Mouse (Mus musculus): Measurements from ENCODE around the gene Prkcg.
"Not testable (repeated sequence)": the region's sequence is repeated elsewhere in the genome, so short reads cannot be mapped to it uniquely, and the experiment has no call there.

The Prkcg gene

DNA sequence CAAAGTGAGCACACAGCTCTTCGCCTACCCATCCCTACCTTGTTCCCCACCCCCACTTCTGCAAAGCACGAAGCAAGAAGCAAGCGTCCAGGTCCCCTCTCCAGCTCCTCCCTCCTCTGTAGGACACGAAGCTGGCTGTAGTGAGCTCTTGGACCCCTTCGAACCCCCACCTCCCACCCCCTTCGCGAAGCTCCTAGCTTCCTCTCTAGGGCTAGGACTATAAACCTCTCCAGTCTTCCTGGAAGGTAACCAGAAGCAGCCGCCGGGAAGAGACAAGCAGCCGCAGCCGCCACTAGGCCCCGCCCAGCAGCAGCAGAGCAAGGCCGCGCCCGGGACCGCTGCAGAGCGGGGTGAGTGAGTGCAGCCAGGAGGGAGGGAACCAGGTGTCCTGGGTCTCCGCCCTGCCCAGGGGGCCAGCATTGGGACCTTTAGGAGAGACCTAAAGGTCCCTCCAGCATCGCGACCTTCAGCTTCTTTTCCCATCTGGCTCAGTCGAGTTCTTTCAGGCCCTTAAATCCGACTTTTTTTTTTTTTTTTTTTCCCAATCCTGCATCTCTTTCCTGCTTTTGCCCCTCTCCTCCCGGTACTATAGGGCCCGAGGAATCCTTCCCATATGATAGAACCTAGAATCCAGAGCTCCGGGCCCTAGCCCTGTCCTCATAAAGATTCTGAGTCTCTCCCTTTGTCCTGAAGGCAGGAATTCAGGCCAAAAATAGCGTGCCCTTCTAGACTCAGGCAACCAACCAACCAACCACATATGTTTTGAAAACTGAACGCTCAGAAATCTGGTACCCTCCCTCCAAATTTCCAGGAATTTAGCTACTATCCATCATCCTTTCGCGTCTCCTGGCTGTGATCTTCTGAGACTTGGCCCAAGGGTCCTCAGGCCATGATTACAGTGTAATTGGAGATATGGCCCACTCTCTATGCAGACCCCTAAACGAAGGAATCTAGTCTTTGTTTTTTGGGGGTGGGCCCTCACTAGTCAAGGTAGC, at the start of gene Prkcg, which contains the start of gene Myadm:
Prkcg (plus strand) TSS at position 204 of the 995 bp plus-strand sequence.
Myadm (plus strand) TSS at position 105 of the 995 bp plus-strand sequence.
- DNase-seq (ENCODE audit: low spot score) = peak; percentile 81

DNA sequence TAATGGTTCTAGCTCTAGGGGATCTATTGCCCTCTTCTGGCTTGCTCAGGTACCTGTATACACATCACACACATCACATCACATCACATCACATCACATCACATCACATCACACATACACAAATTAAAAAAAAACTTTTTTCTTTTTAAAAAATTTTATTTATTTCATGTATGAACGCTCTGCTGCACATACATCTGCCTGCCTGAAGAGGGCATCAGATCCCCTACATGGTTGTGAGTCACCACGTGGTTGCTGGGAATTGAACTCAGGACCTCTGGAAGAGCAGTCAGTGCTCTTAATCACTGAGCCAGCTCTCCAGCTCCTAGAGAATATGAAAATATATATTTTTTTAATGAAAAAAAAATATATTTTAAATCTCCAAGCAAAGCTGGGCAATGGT, 49.8 kb upstream of the Prkcg start:
- DNase-seq (ENCODE audit: low spot score) = no peak

DNA sequence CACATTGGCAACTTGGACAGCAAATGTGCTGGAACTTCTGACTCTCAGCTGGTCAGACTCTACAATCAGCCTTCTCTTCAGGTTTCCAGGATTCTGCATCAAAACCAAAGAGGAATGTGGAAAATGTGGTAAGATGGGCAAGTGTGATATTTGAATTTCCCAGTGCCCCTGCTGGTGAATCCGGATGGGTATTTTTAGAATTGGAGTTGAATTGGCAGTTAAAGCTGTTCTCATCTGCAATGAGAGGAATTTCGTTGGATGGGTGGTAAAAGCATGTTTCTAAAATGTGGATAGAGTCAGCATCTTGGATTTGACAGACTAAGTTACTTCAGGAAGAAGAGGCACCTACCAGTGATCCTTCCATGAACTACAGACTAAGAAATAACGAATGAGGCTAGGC, 28.3 kb upstream of the Prkcg start:
- DNase-seq (ENCODE audit: low spot score) = no peak

DNA sequence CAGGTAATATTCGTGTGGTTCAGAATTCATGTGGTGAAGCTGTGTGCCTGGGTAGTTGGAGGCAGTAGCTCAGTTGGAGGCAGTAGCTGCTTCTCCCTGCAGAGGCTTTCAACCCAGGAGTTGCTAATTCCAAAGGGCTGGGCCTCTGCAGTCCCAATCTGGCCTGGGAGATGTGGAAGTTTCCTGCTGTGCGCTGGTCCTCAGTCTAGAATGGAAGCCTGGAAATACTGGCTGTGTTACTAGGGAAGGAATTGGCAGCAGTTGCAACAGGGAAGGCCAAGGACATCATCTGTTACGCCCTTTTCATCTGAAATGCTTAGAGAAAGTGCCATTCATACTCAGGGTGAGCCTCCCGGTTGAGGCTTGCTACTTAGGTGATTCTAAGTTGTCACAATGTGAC, 27.5 kb upstream of the Prkcg start:
- DNase-seq (ENCODE audit: low spot score) = no peak

DNA sequence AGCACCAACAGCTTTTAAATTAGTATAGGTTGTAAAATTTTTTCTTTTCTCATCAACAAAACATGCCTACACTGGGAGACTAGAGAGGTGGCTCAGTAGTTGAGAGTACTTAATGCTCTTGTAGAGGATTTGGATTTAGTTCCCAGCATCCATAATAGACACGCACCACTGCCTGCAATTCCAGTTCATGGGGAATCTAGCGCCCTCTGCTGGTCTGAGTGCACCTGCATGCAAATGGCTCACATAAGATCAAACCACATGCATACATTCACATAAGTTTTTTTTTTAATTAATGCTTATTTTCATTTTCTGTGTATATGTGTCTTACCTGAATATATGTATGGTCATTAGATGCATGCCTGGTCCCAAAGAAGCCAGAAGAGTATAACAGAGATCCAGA, 26.2 kb upstream of the Prkcg start:
- peak; percentile 56 for DNase-seq (ENCODE audit: low spot score)

DNA sequence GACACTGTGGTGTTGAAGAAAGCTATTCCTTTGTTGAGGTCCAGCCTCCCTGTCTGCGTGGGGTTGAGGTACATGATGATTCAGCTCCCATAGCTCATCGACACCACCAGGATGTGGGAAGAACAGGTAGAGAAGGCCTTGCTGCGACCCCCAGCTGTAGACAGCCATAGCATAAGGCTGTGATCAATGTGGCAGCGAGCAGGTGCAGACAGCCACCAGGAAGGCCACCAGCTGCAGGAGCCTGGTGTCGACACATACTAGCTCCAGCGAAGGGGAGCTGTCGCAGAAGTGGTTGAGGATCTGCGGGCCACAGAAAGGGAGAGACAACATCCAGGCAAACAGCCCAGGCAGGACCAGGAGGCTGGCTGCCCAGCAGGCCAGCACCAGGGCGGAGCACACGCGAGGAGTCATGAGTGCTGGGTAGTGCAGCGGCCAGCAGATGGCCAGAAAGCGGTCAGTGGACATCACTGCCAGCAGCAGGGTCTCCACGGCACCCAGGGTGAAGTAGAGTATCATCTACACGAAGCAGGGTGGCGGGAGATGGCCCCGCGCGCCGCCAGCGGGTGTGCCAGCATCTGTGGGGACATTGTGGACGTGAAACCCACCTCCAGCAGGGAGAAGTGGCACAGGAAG, 24.5 kb upstream of the Prkcg start:
- no peak for DNase-seq (ENCODE audit: low spot score)

DNA sequence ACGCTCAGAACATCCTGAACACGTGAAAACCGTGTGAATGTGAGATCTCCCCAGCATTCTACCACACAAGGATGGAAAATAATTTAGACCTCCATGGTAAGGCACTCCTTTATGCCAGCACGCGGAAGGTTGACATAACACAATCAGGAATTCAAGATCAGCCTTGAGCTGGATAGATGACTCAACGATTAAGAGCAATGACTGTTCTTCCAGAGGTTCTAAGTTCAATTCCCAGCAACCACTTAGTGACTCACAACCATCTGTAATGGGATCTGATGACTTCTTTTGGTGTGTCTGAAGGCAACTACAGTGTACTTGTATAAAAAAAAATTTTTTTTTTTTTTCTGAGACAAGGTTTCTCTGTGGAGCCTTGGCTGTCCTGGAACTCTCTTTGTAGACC, 23.7 kb upstream of the Prkcg start:
- no peak for DNase-seq (ENCODE audit: low spot score)

DNA sequence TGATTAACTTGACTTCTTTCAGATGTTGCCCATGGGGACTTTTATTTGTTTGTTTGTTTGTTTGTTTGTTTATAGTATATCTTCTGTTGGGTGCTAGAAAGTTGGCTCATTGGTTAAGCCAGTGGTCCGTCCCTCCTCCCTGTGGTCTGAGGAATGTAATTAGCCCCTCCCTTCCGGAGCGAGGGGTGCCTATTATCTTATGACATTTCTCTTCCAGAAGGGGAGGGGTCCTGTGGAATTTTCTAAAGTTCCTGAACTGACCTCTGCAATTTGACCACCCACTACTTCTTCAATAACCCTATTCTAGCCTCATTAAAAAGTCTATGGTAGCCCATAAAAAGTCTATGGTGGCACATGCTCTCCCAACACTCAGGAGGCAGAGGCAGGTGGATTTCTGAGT, 21.7 kb upstream of the Prkcg start:
- DNase-seq (ENCODE audit: low spot score) = no peak

DNA sequence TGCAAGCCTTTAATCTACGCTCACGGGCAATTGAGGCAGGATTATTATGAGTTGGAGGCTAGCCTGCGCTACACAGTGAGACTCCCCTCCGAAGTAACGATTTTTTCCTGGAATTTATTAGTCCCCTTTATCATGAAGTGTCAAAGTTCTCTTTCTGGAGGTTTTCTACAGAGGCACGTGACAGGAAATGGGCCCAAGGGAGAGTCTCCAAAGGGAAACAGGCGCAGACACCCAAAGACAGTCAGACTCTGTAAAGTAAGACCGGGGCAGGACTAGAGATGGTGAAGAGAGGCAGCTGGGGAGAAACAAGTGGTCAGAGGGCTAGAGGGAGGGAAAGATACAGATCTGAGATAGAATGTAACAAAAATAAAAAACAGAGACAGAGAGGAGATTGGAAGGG, 21.1 kb upstream of the Prkcg start:
- DNase-seq (ENCODE audit: low spot score) = no peak

DNA sequence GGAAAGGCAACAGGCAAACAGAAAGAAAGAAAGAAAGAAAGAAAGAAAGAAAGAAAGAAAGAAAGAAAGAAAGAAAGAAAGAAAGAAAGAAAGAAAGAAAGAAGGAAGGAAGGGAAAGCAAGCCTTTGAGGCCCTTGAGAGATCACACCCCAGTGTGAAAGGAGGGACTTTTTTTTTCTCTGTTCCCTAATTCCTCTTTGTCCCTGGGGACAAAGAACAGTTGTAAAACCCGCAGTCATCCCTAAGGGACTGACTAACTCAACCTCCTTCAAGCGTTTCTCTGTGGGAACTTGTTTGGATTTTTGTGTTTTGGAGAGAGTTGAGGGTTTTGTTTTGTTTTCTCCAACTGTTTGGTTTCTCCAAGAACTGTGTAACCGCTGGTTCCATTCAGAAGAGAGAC, 20.7 kb upstream of the Prkcg start:
- no peak for DNase-seq (ENCODE audit: low spot score)

DNA sequence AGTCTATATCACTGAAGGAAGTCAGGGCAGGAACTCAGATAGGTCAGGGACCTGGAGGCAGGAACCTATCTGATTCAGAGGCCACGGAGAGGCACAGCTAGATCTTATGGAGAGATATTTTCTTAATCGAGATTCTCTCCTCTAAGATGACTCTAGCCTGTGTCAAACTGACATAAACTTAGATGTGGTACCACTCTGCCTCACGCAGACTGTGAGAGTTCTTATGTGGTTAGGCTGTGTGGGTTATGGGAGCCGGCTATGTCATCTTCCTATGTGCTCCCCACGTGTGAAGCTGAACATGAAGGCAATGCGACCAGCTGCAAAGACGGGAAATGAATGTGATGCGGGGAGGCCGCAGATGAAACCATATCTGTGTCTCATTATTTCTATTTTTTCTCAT, 16.8 kb upstream of the Prkcg start:
- DNase-seq (ENCODE audit: low spot score) = no peak

DNA sequence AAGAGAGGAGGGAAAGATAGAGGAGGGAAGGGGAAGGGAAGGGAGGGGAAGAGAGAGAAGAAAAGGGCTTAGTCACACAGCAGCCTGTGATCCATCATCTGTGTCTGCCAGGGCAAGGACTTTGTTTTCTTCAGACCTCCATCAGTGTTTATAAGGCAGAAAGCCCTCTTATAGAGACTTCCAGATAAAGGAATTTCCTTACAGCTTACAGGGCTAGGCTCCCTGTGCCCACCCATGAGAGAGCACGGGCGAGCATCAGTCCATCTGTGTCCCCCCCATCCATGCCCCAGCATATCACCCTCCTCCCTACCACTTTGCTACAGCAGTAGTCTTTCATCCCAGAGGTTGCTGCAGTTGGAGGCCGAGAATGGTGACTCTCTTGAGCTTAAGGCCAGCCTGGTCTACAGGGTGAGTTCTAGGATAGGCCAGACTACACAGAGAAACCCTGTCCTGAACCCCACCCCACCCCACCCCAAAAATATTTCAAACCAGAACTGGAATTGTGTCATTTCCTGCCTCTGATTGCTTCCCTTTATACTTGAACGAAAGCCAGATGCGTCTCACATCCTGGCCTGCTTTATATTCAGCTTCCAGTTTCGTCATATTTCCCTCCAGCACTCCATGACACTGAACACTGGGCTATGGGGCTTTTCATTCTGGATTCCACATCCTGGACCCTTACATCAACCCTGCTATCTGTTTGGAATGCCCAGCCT, 13.4 kb upstream of the Prkcg start:
- no peak for DNase-seq (ENCODE audit: low spot score)

DNA sequence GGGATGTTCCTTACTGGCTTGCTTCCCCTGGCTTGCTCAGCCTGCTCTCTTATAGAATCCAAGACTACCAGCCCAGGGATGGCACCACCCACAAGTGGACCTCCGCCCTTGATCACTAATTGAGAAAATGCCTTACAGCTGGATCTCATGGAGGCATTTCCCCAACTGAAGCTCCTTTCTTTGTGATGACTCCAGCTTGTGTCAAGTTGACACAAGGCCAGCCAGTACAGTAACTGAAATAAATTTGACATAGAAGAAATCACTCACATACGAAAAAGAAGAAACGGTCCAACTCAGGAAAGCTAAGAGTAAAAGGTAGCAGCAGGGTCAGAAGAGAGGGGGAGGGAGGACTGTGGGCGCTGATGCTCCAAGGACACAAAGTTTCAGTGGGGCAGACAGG, 12.2 kb upstream of the Prkcg start:
- not testable (repeated sequence) for DNase-seq (ENCODE audit: low spot score)

DNA sequence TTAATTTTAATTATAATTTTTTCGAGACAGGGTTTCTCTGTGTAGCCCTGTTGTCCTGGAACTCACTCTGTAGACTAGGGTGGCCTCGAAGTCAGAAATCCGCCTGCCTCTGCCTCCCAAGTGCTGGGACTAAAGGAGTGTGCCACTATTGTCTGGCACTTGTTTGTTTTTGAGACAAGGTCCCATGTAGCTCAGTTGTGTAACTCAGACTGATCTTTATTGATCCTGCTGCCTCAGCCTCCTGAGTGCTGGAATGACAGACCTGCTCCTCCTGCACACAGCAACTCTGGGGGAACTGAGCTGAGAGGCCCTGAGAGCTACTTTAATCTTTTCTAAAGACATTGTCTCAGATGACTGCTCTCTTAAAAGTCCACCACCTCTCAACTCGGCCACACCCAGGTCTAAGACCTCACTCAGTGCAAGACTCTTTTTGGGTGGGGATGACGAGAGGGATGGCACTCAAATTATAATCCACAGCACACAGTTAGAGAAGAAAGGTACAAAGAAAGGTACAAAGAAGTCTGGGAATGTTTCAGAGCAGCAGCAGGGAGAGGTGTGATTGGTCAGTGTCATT, 8.8 kb upstream of the Prkcg start:
- no peak for DNase-seq (ENCODE audit: low spot score)

DNA sequence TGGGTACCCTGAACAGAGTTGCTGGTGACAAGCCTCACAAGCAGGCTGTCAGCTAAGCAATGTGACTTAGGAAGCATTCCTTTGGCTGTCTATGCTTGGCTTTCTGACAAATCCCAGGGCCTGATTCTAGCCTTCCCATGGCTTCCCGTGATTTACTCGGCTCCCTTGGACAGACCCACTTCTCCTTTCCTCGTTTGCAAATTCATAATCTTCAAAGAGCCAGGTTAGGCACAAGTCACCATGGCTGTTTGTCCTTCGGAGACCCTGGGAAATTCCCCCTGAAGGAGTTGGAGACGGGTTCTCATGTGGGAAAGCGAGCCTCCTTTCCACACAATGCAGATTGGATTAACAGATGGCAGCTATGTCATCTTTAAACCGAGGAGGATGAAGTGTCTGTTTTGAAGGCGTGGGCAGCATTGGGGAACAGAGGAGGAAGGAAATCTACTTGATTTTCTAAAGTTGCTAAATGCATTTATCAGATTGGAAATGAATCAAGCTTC, 8.3 kb upstream of the Prkcg start:
- DNase-seq (ENCODE audit: low spot score) = no peak

DNA sequence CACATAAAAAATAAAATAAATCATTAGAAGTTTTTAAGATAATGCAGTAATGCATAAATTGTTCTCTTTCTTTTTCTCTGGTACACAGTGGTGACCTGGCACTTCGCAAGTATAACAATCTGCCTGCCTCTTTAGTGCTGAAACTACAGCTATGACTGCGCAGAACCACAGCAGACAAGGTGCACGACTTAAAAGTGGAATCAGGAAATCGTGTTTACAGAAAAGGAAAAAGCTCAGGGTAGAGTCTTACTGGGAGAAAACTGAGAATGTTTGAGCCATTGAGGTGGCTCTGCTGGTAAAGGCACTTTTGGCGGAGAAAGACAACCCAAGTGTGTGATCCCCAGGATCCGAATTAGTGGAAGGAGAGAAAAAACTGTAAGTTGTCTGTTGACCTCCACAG, 7.2 kb upstream of the Prkcg start:
- DNase-seq (ENCODE audit: low spot score) = no peak

DNA sequence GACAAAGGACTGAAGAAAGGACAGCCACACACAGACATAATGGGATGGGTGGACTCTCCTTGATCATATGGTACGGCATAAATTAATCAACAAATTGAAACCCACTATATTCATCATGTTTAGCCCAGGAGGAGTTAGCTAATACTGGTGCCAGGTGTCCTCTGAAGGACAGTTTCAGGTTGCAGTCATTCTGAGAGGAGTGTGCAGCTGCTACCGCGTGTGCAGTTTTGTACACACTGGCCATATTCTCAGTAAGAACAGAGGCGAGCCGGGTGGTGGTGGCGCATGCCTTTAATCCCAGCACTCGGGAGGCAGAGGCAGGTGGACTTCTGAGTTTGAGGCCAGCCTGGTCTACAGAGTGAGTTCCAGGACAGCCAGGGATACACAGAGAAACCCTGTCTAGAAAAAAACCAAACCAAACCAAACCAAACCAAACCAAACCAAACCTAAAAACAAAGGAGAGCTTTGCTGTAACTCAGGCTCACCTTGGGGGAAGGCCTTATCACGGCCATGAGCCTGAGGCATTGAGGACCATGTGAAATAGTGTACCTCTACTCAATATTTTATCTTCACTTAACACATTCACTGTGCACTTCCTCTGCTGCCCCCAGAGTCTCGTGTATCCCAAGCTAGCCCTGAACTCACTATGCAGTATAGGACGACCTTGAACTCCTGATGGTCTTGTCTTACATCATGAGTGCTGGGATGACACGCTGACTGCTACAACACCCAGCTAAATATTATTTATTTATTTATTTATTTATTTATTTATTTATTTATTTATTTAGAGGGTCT, 5.7 kb upstream of the Prkcg start:
- no peak for DNase-seq (ENCODE audit: low spot score)

DNA sequence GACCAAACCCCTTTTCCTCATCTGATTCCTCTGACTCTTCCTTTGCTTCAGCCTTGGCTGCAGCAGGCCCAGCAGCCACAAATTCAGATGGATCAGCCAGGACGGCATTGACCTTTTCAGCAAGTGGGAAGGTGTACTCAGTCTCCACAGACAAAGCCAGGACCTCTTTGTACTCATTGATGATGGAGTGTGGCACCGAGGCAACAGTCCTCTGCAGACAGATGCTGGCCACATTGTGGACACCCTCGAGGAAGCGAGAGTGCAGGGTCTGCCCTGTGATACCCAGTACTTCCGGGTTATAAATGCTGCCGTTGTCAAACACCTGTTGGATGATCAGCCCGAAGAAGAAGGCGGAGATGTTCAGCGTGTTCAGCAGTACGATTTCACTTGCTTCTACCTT, 4.4 kb upstream of the Prkcg start:
- DNase-seq (ENCODE audit: low spot score) = no peak

DNA sequence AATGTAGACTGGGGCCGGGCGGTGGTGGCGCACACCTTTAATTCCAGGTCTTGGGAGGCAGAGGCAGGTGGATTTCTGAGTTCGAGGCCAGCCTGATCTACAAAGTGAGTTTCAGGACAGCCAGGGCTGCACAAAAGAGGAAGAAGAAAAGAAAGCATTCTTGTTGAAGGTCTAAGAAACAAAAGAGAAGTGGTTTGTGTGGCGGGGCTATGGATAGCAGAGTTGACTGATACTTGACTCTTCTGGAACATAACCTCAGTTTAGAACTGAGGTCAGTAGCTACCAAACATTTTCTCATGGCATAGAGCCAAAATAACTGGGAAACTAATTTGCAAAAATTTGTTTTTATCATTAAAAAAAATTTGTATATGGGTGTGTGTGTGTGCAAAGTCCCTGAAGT, 2.9 kb upstream of the Prkcg start:
- DNase-seq (ENCODE audit: low spot score) = no peak

DNA sequence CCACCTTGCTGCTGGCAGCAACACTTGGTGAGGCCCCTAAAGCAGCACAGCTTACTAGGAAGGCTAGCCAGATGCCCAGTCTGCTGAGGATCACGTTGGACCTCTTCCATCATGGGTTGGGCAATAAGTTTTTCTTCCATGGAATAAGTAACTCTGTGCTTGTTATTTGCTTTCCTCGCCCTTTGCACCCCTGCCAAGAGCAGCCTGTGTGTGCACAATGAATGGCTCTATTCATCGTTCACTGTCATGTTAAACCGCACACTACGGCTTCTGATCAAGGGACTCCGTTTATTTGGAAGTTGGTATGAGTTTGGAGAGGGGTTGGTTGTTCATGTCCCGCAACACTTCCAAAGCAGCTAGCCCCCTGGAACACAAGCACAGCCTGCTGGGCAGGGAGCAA, 1.8 kb upstream of the Prkcg start:
- DNase-seq (ENCODE audit: low spot score) = no peak

DNA sequence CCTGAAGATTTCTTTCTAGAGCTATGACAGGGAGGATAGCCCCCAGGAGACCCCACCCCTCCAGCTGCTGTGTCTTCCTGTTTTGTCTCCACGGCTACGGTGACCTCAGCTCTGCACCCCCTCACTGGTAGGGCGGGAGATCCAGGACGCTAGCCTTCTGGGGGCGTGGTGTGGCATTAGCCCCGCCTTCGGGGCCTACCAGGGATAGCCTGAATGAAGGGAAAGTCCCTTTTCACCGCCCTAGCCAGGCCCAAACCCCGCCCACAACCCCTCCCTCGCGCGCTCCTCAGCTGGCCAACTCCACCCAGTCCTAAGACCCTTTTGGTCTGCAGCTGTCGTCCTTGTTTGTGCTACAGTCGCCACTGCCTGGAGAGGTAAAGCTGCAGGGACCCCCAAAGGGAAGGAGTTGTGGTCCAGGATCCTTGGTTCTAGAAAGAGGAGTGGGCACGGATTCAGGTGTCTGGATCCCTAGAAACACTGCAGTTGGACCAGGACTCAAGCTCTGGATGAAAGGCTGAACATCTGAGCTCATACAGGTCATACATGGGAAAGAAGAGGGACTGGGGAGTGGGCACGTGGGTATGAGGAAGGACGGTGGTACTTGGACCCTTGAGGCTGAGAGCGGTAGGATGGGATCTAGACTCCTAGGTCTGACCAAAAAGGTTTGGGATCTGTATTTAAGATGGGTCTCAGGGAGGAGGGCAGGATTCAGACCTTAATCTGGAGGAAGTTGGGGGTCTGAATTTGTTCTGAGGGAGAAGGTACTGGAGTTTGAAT, 1.5 kb downstream of the Prkcg start:
- peak; percentile 99 for DNase-seq (ENCODE audit: low spot score)
